Comparison of ENCODE assay signal across 8 mouse cellular contexts in genomic region chr19:6978639-6978974, GRCm38 (mm10). TPM values are rescaled to one million over a fixed set of nuclear protein-coding genes. Genes with fewer than 3 reads are reported as not detected.
A peak's percentile ranks its signal among the peaks of the same experiment; 100 is the strongest.
DNase-seq lines count a peak whose midpoint lies in the region; ATAC-seq lines count a peak whose summit lies in the region.

No protein-coding gene starts in this region.

- H3K27ac ChIP-seq in kidney, embryonic 14.5 days (ENCODE audit: low read depth, low read length) = no peak overlapping the region; the same call in 1 of the 2 replicates
- H3K27ac ChIP-seq in embryonic facial prominence, embryonic 11.5 days (replicated peaks; ENCODE audit: low read depth, low read length) = no peak overlapping the region
- H3K27ac ChIP-seq in intestine, embryonic 14.5 days (ENCODE audit: low read depth) = peak overlapping the region; percentile 10
- H3K27ac ChIP-seq in midbrain, embryonic 16.5 days (ENCODE audit: low read length) = peak overlapping the region; percentile 97

- WGBS in kidney, embryonic 14.5 days = 47% methylated on average over 3 of the region's 3 CpGs
- 44% methylated on average over 3 of the region's 3 CpGs for WGBS in embryonic facial prominence, embryonic 11.5 days
- WGBS in intestine, embryonic 14.5 days = 35% methylated on average over 3 of the region's 3 CpGs
- WGBS in midbrain, embryonic 16.5 days = 41% methylated on average over 3 of the region's 3 CpGs

- H3K36me3 ChIP-seq in kidney, embryonic 14.5 days (ENCODE audit: control insufficient read depth, insufficient read depth, low read length) = peaks cover 30% of the 10 kb centered on the region
- no peaks in the 10 kb centered on the region for H3K36me3 ChIP-seq in embryonic facial prominence, embryonic 11.5 days (replicated peaks; ENCODE audit: control insufficient read depth, insufficient read depth, low read depth, low read length)
- peaks cover 37% of the 10 kb centered on the region for H3K36me3 ChIP-seq in intestine, embryonic 14.5 days (ENCODE audit: control insufficient read depth, insufficient read depth, low read length)
- H3K36me3 ChIP-seq in midbrain, embryonic 16.5 days (ENCODE audit: control insufficient read depth, insufficient read depth, low read length) = peaks cover 8% of the 10 kb centered on the region

- no peak for ATAC-seq in kidney, embryonic 14.5 days (ENCODE audit: low FRiP score, low TSS enrichment)
- ATAC-seq in embryonic facial prominence, embryonic 11.5 days (replicated peaks; ENCODE audit: insufficient number of reproducible peaks, low FRiP score, low TSS enrichment, low read depth) = no peak
- no peak for ATAC-seq in intestine, embryonic 14.5 days (replicated peaks; ENCODE audit: low FRiP score, low TSS enrichment, low read depth)
- ATAC-seq in midbrain, embryonic 16.5 days = no peak

- peak overlapping the region; percentile 69 for H3K4me3 ChIP-seq in kidney, embryonic 14.5 days (ENCODE audit: low read length)
- peak overlapping the region; percentile 61 for H3K4me3 ChIP-seq in embryonic facial prominence, embryonic 11.5 days (ENCODE audit: low read depth, low read length)
- H3K4me3 ChIP-seq in intestine, embryonic 14.5 days (ENCODE audit: low read depth, low read length) = peak overlapping the region; percentile 70
- H3K4me3 ChIP-seq in midbrain, embryonic 16.5 days (ENCODE audit: low read depth, low read length) = peak overlapping the region; percentile 75

- H3K9ac ChIP-seq in kidney, embryonic 14.5 days (ENCODE audit: low read depth, low read length) = peak overlapping the region; percentile 66; the same call in 1 of the 2 replicates
- H3K9ac ChIP-seq in embryonic facial prominence, embryonic 11.5 days (replicated peaks; ENCODE audit: low read length) = peak overlapping the region; percentile 56; the same call in 1 of the 2 replicates
- H3K9ac ChIP-seq in intestine, embryonic 14.5 days (ENCODE audit: low read length) = peak overlapping the region; percentile 38
- H3K9ac ChIP-seq in midbrain, embryonic 16.5 days (ENCODE audit: low read depth, low read length) = peak overlapping the region; percentile 84

- DNase-seq in kidney, adult 8-10 months = no peak
- no peak for DNase-seq in embryonic facial prominence, embryonic 11.5 days (ENCODE audit: low spot score)
- no peak for DNase-seq in intestine, embryonic 14.5 days (ENCODE audit: low spot score)
- no peak for DNase-seq in spleen, postnatal 36 days (ENCODE audit: low spot score in 2 of 2)
- DNase-seq in gastrocnemius, postnatal 25 days = no peak
- no peak for DNase-seq in urinary bladder, adult 18-20 months (ENCODE audit: low spot score in 2 of 2)

- H3K9me3 ChIP-seq in kidney, embryonic 14.5 days (ENCODE audit: control insufficient read depth, low read length) = no peaks in the 10 kb centered on the region
- no peaks in the 10 kb centered on the region for H3K9me3 ChIP-seq in embryonic facial prominence, embryonic 11.5 days (replicated peaks; ENCODE audit: control insufficient read depth, low read length)
- no peaks in the 10 kb centered on the region for H3K9me3 ChIP-seq in intestine, embryonic 14.5 days (ENCODE audit: control insufficient read depth, low read length)
- no peaks in the 10 kb centered on the region for H3K9me3 ChIP-seq in midbrain, embryonic 16.5 days (replicated peaks; ENCODE audit: control insufficient read depth, low read length, poor library complexity, severe bottlenecking)

- H3K4me2 ChIP-seq in kidney, embryonic 14.5 days (replicated peaks; ENCODE audit: low read depth, low read length) = peak overlapping the region; percentile 77
- H3K4me2 ChIP-seq in embryonic facial prominence, embryonic 11.5 days (ENCODE audit: low read depth, low read length) = peak overlapping the region; percentile 82; the same call in 1 of the 2 replicates
- H3K4me2 ChIP-seq in intestine, embryonic 14.5 days (ENCODE audit: low read length) = peak overlapping the region; percentile 82
- H3K4me2 ChIP-seq in midbrain, embryonic 16.5 days (ENCODE audit: low read length) = peak overlapping the region; percentile 90

- no peaks in the 10 kb centered on the region for H3K27me3 ChIP-seq in kidney, embryonic 14.5 days (ENCODE audit: control insufficient read depth, insufficient read depth, low read length)
- H3K27me3 ChIP-seq in embryonic facial prominence, embryonic 11.5 days (ENCODE audit: control insufficient read depth, insufficient read depth, low read length) = no peaks in the 10 kb centered on the region
- H3K27me3 ChIP-seq in intestine, embryonic 14.5 days (replicated peaks; ENCODE audit: control insufficient read depth, insufficient read depth, low read length) = no peaks in the 10 kb centered on the region
- no peaks in the 10 kb centered on the region for H3K27me3 ChIP-seq in midbrain, embryonic 16.5 days (ENCODE audit: control insufficient read depth, insufficient read depth, low read depth, low read length)

- H3K4me1 ChIP-seq in kidney, embryonic 14.5 days (ENCODE audit: control insufficient read depth, insufficient read depth, low read length) = peaks cover 34% of the 10 kb centered on the region
- no peaks in the 10 kb centered on the region; the same call in 1 of the 2 replicates for H3K4me1 ChIP-seq in embryonic facial prominence, embryonic 11.5 days (ENCODE audit: control insufficient read depth, insufficient read depth, low read length)
- H3K4me1 ChIP-seq in intestine, embryonic 14.5 days (replicated peaks; ENCODE audit: control insufficient read depth, insufficient read depth, low read length) = peaks cover 27% of the 10 kb centered on the region
- peaks cover 41% of the 10 kb centered on the region for H3K4me1 ChIP-seq in midbrain, embryonic 16.5 days (ENCODE audit: control insufficient read depth, insufficient read depth, low read length)

RNA-seq across cellular contexts. Expression of gene Fkbp2, which starts 1.7 kb away (rescaled TPM):
- polyA plus RNA-seq in kidney, embryonic 14.5 days (2014; fragmentation: Nextera tagmentation; extraction: Ambion mirVana) = 89.7 and 118 TPM in 2 replicates
- polyA plus RNA-seq in embryonic facial prominence, embryonic 11.5 days (2014; fragmentation: Nextera tagmentation; extraction: Ambion mirVana) = 65.1 and 65.2 TPM in 2 replicates
- 96.9 and 103 TPM in 2 replicates for polyA plus RNA-seq in intestine, embryonic 14.5 days (2014; fragmentation: Nextera tagmentation; extraction: Ambion mirVana)
- 114 and 129 TPM in 2 replicates for polyA plus RNA-seq in midbrain, embryonic 16.5 days (2015; fragmentation: Nextera tagmentation; extraction: Ambion mirVana)
- total RNA-seq in gastrocnemius, postnatal 25 days (2021) = 10 to 100 TPM in 1 of 2 experiments, 1 to 10 TPM in 1; 7.9 to 12.4 TPM

RNA-seq across cellular contexts. Expression of gene Plcb3, which starts 2.3 kb away (rescaled TPM):
- polyA plus RNA-seq in kidney, embryonic 14.5 days (2014; fragmentation: Nextera tagmentation; extraction: Ambion mirVana) = 24.4 and 38.9 TPM in 2 replicates
- polyA plus RNA-seq in embryonic facial prominence, embryonic 11.5 days (2014; fragmentation: Nextera tagmentation; extraction: Ambion mirVana) = 22.6 and 26.8 TPM in 2 replicates
- 123 and 138 TPM in 2 replicates for polyA plus RNA-seq in intestine, embryonic 14.5 days (2014; fragmentation: Nextera tagmentation; extraction: Ambion mirVana)
- 9.7 and 10.7 TPM in 2 replicates for polyA plus RNA-seq in midbrain, embryonic 16.5 days (2015; fragmentation: Nextera tagmentation; extraction: Ambion mirVana)
- total RNA-seq in gastrocnemius, postnatal 25 days (2021) = 10 to 100 TPM in 1 of 2 experiments, 1 to 10 TPM in 1; 9.8 to 10.4 TPM

RNA-seq across cellular contexts. Expression of gene Ppp1r14b, which starts 3.8 kb away (rescaled TPM):
- 202 and 254 TPM in 2 replicates for polyA plus RNA-seq in kidney, embryonic 14.5 days (2014; fragmentation: Nextera tagmentation; extraction: Ambion mirVana)
- 247 and 268 TPM in 2 replicates for polyA plus RNA-seq in embryonic facial prominence, embryonic 11.5 days (2014; fragmentation: Nextera tagmentation; extraction: Ambion mirVana)
- polyA plus RNA-seq in intestine, embryonic 14.5 days (2014; fragmentation: Nextera tagmentation; extraction: Ambion mirVana) = 111 and 199 TPM in 2 replicates
- 111 and 136 TPM in 2 replicates for polyA plus RNA-seq in midbrain, embryonic 16.5 days (2015; fragmentation: Nextera tagmentation; extraction: Ambion mirVana)
- 100 to 1,000 TPM; 113 to 131 TPM for total RNA-seq in gastrocnemius, postnatal 25 days (2021)

RNA-seq across cellular contexts. Expression of gene Vegfb, which starts 8.8 kb away (rescaled TPM):
- polyA plus RNA-seq in kidney, embryonic 14.5 days (2014; fragmentation: Nextera tagmentation; extraction: Ambion mirVana) = 38.2 and 39.8 TPM in 2 replicates
- polyA plus RNA-seq in embryonic facial prominence, embryonic 11.5 days (2014; fragmentation: Nextera tagmentation; extraction: Ambion mirVana) = 26.7 and 30.5 TPM in 2 replicates
- 38.7 and 50.5 TPM in 2 replicates for polyA plus RNA-seq in intestine, embryonic 14.5 days (2014; fragmentation: Nextera tagmentation; extraction: Ambion mirVana)
- polyA plus RNA-seq in midbrain, embryonic 16.5 days (2015; fragmentation: Nextera tagmentation; extraction: Ambion mirVana) = 41.9 and 57.8 TPM in 2 replicates
- 100 to 1,000 TPM; 143 to 156 TPM for total RNA-seq in gastrocnemius, postnatal 25 days (2021)

RNA-seq across cellular contexts. Expression of gene Dnajc4, which starts 13.8 kb away (rescaled TPM):
- polyA plus RNA-seq in kidney, embryonic 14.5 days (2014; fragmentation: Nextera tagmentation; extraction: Ambion mirVana) = 22.6 and 24.0 TPM in 2 replicates
- polyA plus RNA-seq in embryonic facial prominence, embryonic 11.5 days (2014; fragmentation: Nextera tagmentation; extraction: Ambion mirVana) = 16.1 and 18.0 TPM in 2 replicates
- polyA plus RNA-seq in intestine, embryonic 14.5 days (2014; fragmentation: Nextera tagmentation; extraction: Ambion mirVana) = 23.3 and 25.2 TPM in 2 replicates
- polyA plus RNA-seq in midbrain, embryonic 16.5 days (2015; fragmentation: Nextera tagmentation; extraction: Ambion mirVana) = 21.6 and 22.9 TPM in 2 replicates
- 10 to 100 TPM; 31.3 to 32.9 TPM for total RNA-seq in gastrocnemius, postnatal 25 days (2021)

Comparison
In these comparisons a context has a peak if more than half of its experiments do, and no peak if none do; other contexts are left out.
1. H3K27ac ChIP-seq: peak in intestine, embryonic 14.5 days (single experiment) and midbrain, embryonic 16.5 days (single experiment); none in kidney, embryonic 14.5 days (single experiment) and embryonic facial prominence, embryonic 11.5 days (single experiment).
2. Peak in every context shown above with its lines, with median percentiles within 50 percentile points of each other: H3K4me2 ChIP-seq, H3K4me3 ChIP-seq and H3K9ac ChIP-seq.